ENCODE assay signal across 12 mouse cellular contexts in genomic region chr11:27219715-27220699, GRCm38 (mm10).
A peak's percentile ranks its signal among the peaks of the same experiment; 100 is the strongest.
DNase-seq lines count a peak whose midpoint lies in the region; ATAC-seq and TF ChIP-seq lines count a peak whose summit lies in the region.
"Had no signal": no experiment of that assay in that cellular context is flagged by ENCODE, and none has a peak within 500 bp of the region (broad histone marks: within the 10 kb centered on the region; RNA-seq: fewer than 3 reads in every experiment).

No protein-coding gene starts in this region.

- H3K4me1 ChIP-seq in heart, postnatal 0 days (ENCODE audit: control insufficient read depth, insufficient read depth): no peaks in the 10 kb centered on the region
- no peaks in the 10 kb centered on the region for H3K4me1 ChIP-seq in heart, embryonic 11.5 days (ENCODE audit: control insufficient read depth, insufficient read depth, low read length)
- peaks cover 3% of the 10 kb centered on the region; the same call in 1 of the 2 replicates for H3K4me1 ChIP-seq in hindbrain, embryonic 16.5 days (ENCODE audit: control insufficient read depth, insufficient read depth, low read depth, low read length)

- no peak overlapping the region for H3K27ac ChIP-seq in heart, postnatal 0 days (ENCODE audit: low read depth)
- H3K27ac ChIP-seq in heart, embryonic 11.5 days (ENCODE audit: low read depth, low read length): no peak overlapping the region
- peak overlapping the region; percentile 12; the same call in 1 of the 2 replicates for H3K27ac ChIP-seq in hindbrain, embryonic 16.5 days (ENCODE audit: low read depth, low read length)

- H3K27me3 ChIP-seq in heart, postnatal 0 days (ENCODE audit: control insufficient read depth, insufficient read depth, low read length): no peaks in the 10 kb centered on the region
- no peaks in the 10 kb centered on the region for H3K27me3 ChIP-seq in heart, embryonic 11.5 days (ENCODE audit: control insufficient read depth, insufficient read depth, low read length)
- no peaks in the 10 kb centered on the region for H3K27me3 ChIP-seq in hindbrain, embryonic 16.5 days (replicated peaks; ENCODE audit: control insufficient read depth, insufficient read depth, low read length)

- 26% methylated on average over 6 of the region's 6 CpGs for WGBS in heart, postnatal 0 days
- WGBS in heart, embryonic 11.5 days (ENCODE audit: insufficient replicate concordance): 38% methylated on average over 6 of the region's 6 CpGs
- WGBS in hindbrain, embryonic 16.5 days: 38% methylated on average over 6 of the region's 6 CpGs

- no peak overlapping the region for H3K4me2 ChIP-seq in heart, postnatal 0 days (ENCODE audit: low read depth, low read length)
- no peak overlapping the region for H3K4me2 ChIP-seq in heart, embryonic 11.5 days
- H3K4me2 ChIP-seq in hindbrain, embryonic 16.5 days (ENCODE audit: low read length): no peak overlapping the region

- no peaks in the 10 kb centered on the region for H3K36me3 ChIP-seq in heart, postnatal 0 days (replicated peaks; ENCODE audit: control insufficient read depth, insufficient read depth, low read length)
- no peaks in the 10 kb centered on the region for H3K36me3 ChIP-seq in heart, embryonic 11.5 days (ENCODE audit: control insufficient read depth, insufficient read depth, low read length)
- no peaks in the 10 kb centered on the region for H3K36me3 ChIP-seq in hindbrain, embryonic 16.5 days (ENCODE audit: control insufficient read depth, insufficient read depth, low read length)

- peak; percentile 25 for DNase-seq in heart, postnatal 0 days (ENCODE audit: low spot score)
- DNase-seq in 3T3-L1 (ENCODE audit: low read depth, low spot score) (peak; percentile 17), adipocyte (ENCODE audit: low spot score) (peak; percentile 12)
- DNase-seq in layer of hippocampus, adult 8-10 months (ENCODE audit: low spot score in 2 of 2): no peak
- DNase-seq: cerebellum, adult 8-10 months; heart, postnatal 10 days; lung, adult 2 months; thymus, postnatal 4 days had no signal

- TF ChIP-seq EP300 in heart, postnatal 0 days (IDR thresholded peaks at IDR 0.05; ENCODE audit: low read depth): no peak

- no peaks in the 10 kb centered on the region for H3K9me3 ChIP-seq in heart, postnatal 0 days (replicated peaks; ENCODE audit: control insufficient read depth, low read length)
- H3K9me3 ChIP-seq in heart, embryonic 11.5 days (replicated peaks; ENCODE audit: control insufficient read depth, low read length): no peaks in the 10 kb centered on the region
- H3K9me3 ChIP-seq in hindbrain, embryonic 16.5 days (ENCODE audit: control insufficient read depth, low read length): no peaks in the 10 kb centered on the region

- no peak overlapping the region for H3K9ac ChIP-seq in heart, postnatal 0 days (replicated peaks; ENCODE audit: low read depth, low read length)
- no peak overlapping the region for H3K9ac ChIP-seq in heart, embryonic 11.5 days (ENCODE audit: low read depth, low read length)
- no peak overlapping the region for H3K9ac ChIP-seq in hindbrain, embryonic 16.5 days (ENCODE audit: low read depth, low read length)

- no peak for ATAC-seq in heart, postnatal 0 days (ENCODE audit: insufficient read depth, low read depth)
- no peak for ATAC-seq in heart, embryonic 11.5 days (replicated peaks; ENCODE audit: insufficient number of reproducible peaks, low FRiP score, low TSS enrichment)
- peak; percentile 91 for ATAC-seq in hindbrain, embryonic 16.5 days
- no peak for ATAC-seq in megakaryocyte-erythroid progenitor cell, adult 5-6 weeks (replicated peaks; ENCODE audit: low FRiP score, low TSS enrichment, poor library complexity, severe bottlenecking)
- no peak for ATAC-seq in CD4-positive, CD25-positive, alpha-beta regulatory T cell, adult 4 months

- peak; percentile 45 for TF ChIP-seq CTCF in heart, postnatal 0 days (IDR thresholded peaks at IDR 0.05; ENCODE audit: low read depth)

- no peak overlapping the region for H3K4me3 ChIP-seq in heart, postnatal 0 days (ENCODE audit: low read depth, low read length)
- no peak overlapping the region for H3K4me3 ChIP-seq in heart, embryonic 11.5 days (ENCODE audit: low read depth, low read length)
- H3K4me3 ChIP-seq in hindbrain, embryonic 16.5 days (ENCODE audit: low read length): no peak overlapping the region

Comparison
In these comparisons a context has a peak if more than half of its experiments do, and no peak if none do; other contexts are left out.
1. DNase-seq: peak in heart, postnatal 0 days (single experiment), 3T3-L1 (single experiment) and adipocyte (single experiment); none in layer of hippocampus, adult 8-10 months (0 of 2).